Mouse (Mus musculus) embryonic stem cell, embryonic (primary cell): Measurements from ENCODE around the gene Kif21b.

ENCODE experiments used
- CTCF ChIA-PET, 4 experiments: fragments of 300-600 bp in 2 of 4; fragments of 350-600 bp in 2 of 4; sonication (Branson Sonifier 250); formaldehyde crosslinking; loops; one replicate each; lab custom pipeline; 2022; ENCODE audit warnings: inconsistent platforms in 2 of 4; lab: Charles Lee
- POLR2A ChIA-PET, 4 experiments: fragments of 300-600 bp in 2 of 4; fragments of 350-600 bp in 2 of 4; sonication (Branson Sonifier 250); formaldehyde crosslinking; loops; one replicate each; lab custom pipeline; 2022; ENCODE audit warnings: antibody characterized with exemption in 4 of 4, inconsistent platforms in 1 of 4; lab: Charles Lee

Gene Kif21b

GRCm38 (mm10) chr1:136130951-136131558, at the start of gene Kif21b:
Gene Kif21b (plus strand): TSS chr1:136131389.
- ChIA-PET POLR2A (interaction anchor here in 3 of 4 experiments (0.6 to 4.0 kb wide), 26 partner anchors 8 to 577 kb away, joined by 3 to 66 read pairs (median 6); partner anchors contain the start of genes Ddx59 (in 2 of the 3) and Kif14 (in 1 of the 3)), CTCF (interaction anchor here (0.6 to 2.5 kb wide), 7 partner anchors 29 to 588 kb away, joined by 3 to 12 read pairs (median 3); no protein-coding TSS in a partner anchor)

- ChIA-PET CTCF (no interaction called here), POLR2A (no interaction called here)
Observed at GRCm38 (mm10) chr1:136085988-136086685, 45.1 kb upstream of the Kif21b start.

- ChIA-PET CTCF (no interaction called here), POLR2A (no interaction called here)
Observed at GRCm38 (mm10) chr1:136089368-136090165, 41.6 kb upstream of the Kif21b start.

GRCm38 (mm10) chr1:136093726-136094125, 37.5 kb upstream of the Kif21b start:
- ChIA-PET POLR2A (interaction anchor here in 2 of 4 experiments (0.7 to 1.3 kb wide), 2 partner anchors 8 to 11 kb away, joined by 3 read pairs; no protein-coding TSS in a partner anchor), CTCF (interaction anchor here in 1 of 4 experiments (0.6 kb wide), 1 partner anchor 38 kb away, joined by 4 read pairs; no protein-coding TSS in a partner anchor)

- CTCF ChIA-PET, result interaction anchor here in 1 of 4 experiments (0.6 kb wide), 1 partner anchor 990 kb away, joined by 3 read pairs; no protein-coding TSS in a partner anchor
- POLR2A ChIA-PET, result interaction anchor here in 1 of 4 experiments (0.6 kb wide), 1 partner anchor 57 kb away, joined by 3 read pairs; no protein-coding TSS in a partner anchor
Observed at GRCm38 (mm10) chr1:136094807-136095206, 36.4 kb upstream of the Kif21b start.

- POLR2A ChIA-PET, result interaction anchor here in 1 of 4 experiments (1.1 kb wide), 2 partner anchors 8 to 28 kb away, joined by 3 to 6 read pairs; no protein-coding TSS in a partner anchor
- CTCF ChIA-PET, result interaction anchor here in 2 of 4 experiments (1.2 to 1.3 kb wide), 2 partner anchors 14 to 73 kb away, joined by 3 read pairs; no protein-coding TSS in a partner anchor
Observed at GRCm38 (mm10) chr1:136102094-136102493, 29.1 kb upstream of the Kif21b start.

- ChIA-PET CTCF (interaction anchor here in 2 of 4 experiments (1.2 to 1.3 kb wide), 2 partner anchors 13 to 72 kb away, joined by 3 read pairs; no protein-coding TSS in a partner anchor), POLR2A (interaction anchor here in 1 of 4 experiments (1.1 kb wide), 2 partner anchors 9 to 27 kb away, joined by 3 to 6 read pairs; no protein-coding TSS in a partner anchor)
Observed at GRCm38 (mm10) chr1:136102551-136102950, 28.6 kb upstream of the Kif21b start.

- POLR2A ChIA-PET, result interaction anchor here in 1 of 4 experiments (1.1 kb wide), 1 partner anchor 27 kb away, joined by 6 read pairs; no protein-coding TSS in a partner anchor
- CTCF ChIA-PET, result interaction anchor here in 2 of 4 experiments (0.6 to 1.3 kb wide), 3 partner anchors 13 to 67 kb away, joined by 3 to 4 read pairs (median 3); no protein-coding TSS in a partner anchor
Observed at GRCm38 (mm10) chr1:136102981-136103380, 28.2 kb upstream of the Kif21b start.

GRCm38 (mm10) chr1:136103696-136104095, 27.5 kb upstream of the Kif21b start:
- CTCF ChIA-PET, result interaction anchor here in 2 of 4 experiments (0.6 to 1.2 kb wide), 3 partner anchors 27 to 66 kb away, joined by 3 to 4 read pairs (median 3); no protein-coding TSS in a partner anchor
- POLR2A ChIA-PET, result interaction anchor here in 2 of 4 experiments (1.2 to 4.2 kb wide), 2 partner anchors 26 to 57 kb away, joined by 3 to 19 read pairs; partner anchors contain the start of gene Kif21b (in 1 of the 2)

GRCm38 (mm10) chr1:136104741-136105140, 26.4 kb upstream of the Kif21b start:
- CTCF ChIA-PET, result interaction anchor here in 3 of 4 experiments (1.0 to 1.5 kb wide), 4 partner anchors 12 to 65 kb away, joined by 3 to 4 read pairs (median 3); no protein-coding TSS in a partner anchor
- POLR2A ChIA-PET, result interaction anchor here in 3 of 4 experiments (0.6 to 4.2 kb wide), 5 partner anchors 11 to 57 kb away, joined by 3 to 19 read pairs (median 4); partner anchors contain the start of gene Kif21b (in 2 of the 3)

- ChIA-PET CTCF (interaction anchor here in 1 of 4 experiments (0.8 kb wide), 1 partner anchor 65 kb away, joined by 4 read pairs; no protein-coding TSS in a partner anchor), POLR2A (no interaction called here)
Observed at GRCm38 (mm10) chr1:136109464-136109863, 21.7 kb upstream of the Kif21b start.

GRCm38 (mm10) chr1:136116183-136116582, 15.0 kb upstream of the Kif21b start:
- ChIA-PET POLR2A (interaction anchor here in 1 of 4 experiments (1.5 kb wide), 1 partner anchor 9 kb away, joined by 3 read pairs; no protein-coding TSS in a partner anchor), CTCF (interaction anchor here in 3 of 4 experiments (0.5 to 3.1 kb wide), 20 partner anchors 10 to 1075 kb away, joined by 3 to 31 read pairs (median 3); no protein-coding TSS in a partner anchor)

- POLR2A ChIA-PET, result interaction anchor here in 2 of 4 experiments (0.6 to 3.5 kb wide), 4 partner anchors 10 to 115 kb away, joined by 3 to 18 read pairs (median 4); no protein-coding TSS in a partner anchor
- CTCF ChIA-PET, result interaction anchor here in 3 of 4 experiments (0.6 to 3.1 kb wide), 10 partner anchors 11 to 713 kb away, joined by 3 to 31 read pairs (median 4); no protein-coding TSS in a partner anchor
Observed at GRCm38 (mm10) chr1:136117069-136117468, 14.1 kb upstream of the Kif21b start.

GRCm38 (mm10) chr1:136118875-136119274, 12.3 kb upstream of the Kif21b start:
- CTCF ChIA-PET, result interaction anchor here in 3 of 4 experiments (0.5 to 1.3 kb wide), 5 partner anchors 17 to 225 kb away, joined by 3 to 5 read pairs (median 3); no protein-coding TSS in a partner anchor
- POLR2A ChIA-PET, result interaction anchor here in 2 of 4 experiments (1.0 to 3.5 kb wide), 4 partner anchors 11 to 54 kb away, joined by 3 to 18 read pairs (median 6); partner anchors contain the start of gene Kif21b (in 1 of the 2)

GRCm38 (mm10) chr1:136119571-136120262, 11.5 kb upstream of the Kif21b start:
- CTCF ChIA-PET, result interaction anchor here in 1 of 4 experiments (0.6 to 1.2 kb wide), 2 partner anchors 16 to 433 kb away, joined by 3 to 4 read pairs; no protein-coding TSS in a partner anchor
- POLR2A ChIA-PET, result interaction anchor here in 3 of 4 experiments (0.8 to 3.5 kb wide), 5 partner anchors 10 to 68 kb away, joined by 3 to 18 read pairs (median 3); partner anchors contain the start of genes Kif21b (in 2 of the 3) and Cacna1s (in 1 of the 3)

GRCm38 (mm10) chr1:136120263-136120603, 11.0 kb upstream of the Kif21b start:
- POLR2A ChIA-PET, result interaction anchor here in 3 of 4 experiments (0.8 to 3.5 kb wide), 8 partner anchors 10 to 68 kb away, joined by 3 to 18 read pairs (median 5); partner anchors contain the start of genes Kif21b (in 2 of the 3) and Cacna1s (in 1 of the 3)
- CTCF ChIA-PET, result interaction anchor here in 1 of 4 experiments (0.6 to 0.8 kb wide), 2 partner anchors 14 to 433 kb away, joined by 3 read pairs; no protein-coding TSS in a partner anchor
